Mouse (Mus musculus) forebrain, embryonic 11.5 days (tissue): ENCODE results near the gene Lgr5. TPM values are rescaled to one million over a fixed set of nuclear protein-coding genes. Genes with fewer than 3 reads are reported as not detected.

ENCODE experiments used
- ATAC-seq: fragments of 200-750 bp; cut with Nextera tagmentation; replicated peaks from 2 replicates; pipeline ENCODE4 v1.8.0; 2017; ENCODE audit warnings: moderate TSS enrichment; ENCODE audit not compliant: low FRiP score
- DNase-seq: peaks from one replicate; pipeline ENCODE4 v3.0.0-alpha.2; 2017; ENCODE audit warnings: low spot score
- H3K27ac ChIP-seq: fragments of 300-500 bp; sonication (generic); 2 replicates; pipeline ENCODE4 v1.5.1; 2014; ENCODE audit warnings: low read depth, low read length
- H3K27me3 ChIP-seq: fragments of 300-500 bp; sonication (generic); 2 replicates; pipeline ENCODE4 v1.6.1; 2014; ENCODE audit warnings: mild to moderate bottlenecking, low read length, mixed read lengths; ENCODE audit not compliant: control insufficient read depth, insufficient read depth
- H3K36me3 ChIP-seq: fragments of 300-500 bp; sonication (generic); 2 replicates; pipeline ENCODE4 v1.6.1; 2014; ENCODE audit warnings: mild to moderate bottlenecking, low read length, moderate library complexity, mixed read lengths; ENCODE audit not compliant: control insufficient read depth, insufficient read depth
- H3K4me1 ChIP-seq: fragments of 300-500 bp; sonication (generic); replicated peaks from 2 replicates; pipeline ENCODE4 v1.6.1; 2014; ENCODE audit warnings: low read length, mixed read lengths; ENCODE audit not compliant: control insufficient read depth, insufficient read depth
- H3K4me2 ChIP-seq: fragments of 300-500 bp; sonication (generic); 2 replicates; pipeline ENCODE4 v1.6.1; 2014; ENCODE audit warnings: low read depth, mild to moderate bottlenecking, low read length, moderate library complexity, mixed read lengths; ENCODE audit not compliant: severe bottlenecking
- H3K4me3 ChIP-seq: fragments of 300-500 bp; sonication (generic); 2 replicates; pipeline ENCODE4 v1.5.1; 2014; ENCODE audit warnings: low read depth, low read length
- H3K9ac ChIP-seq: fragments of 300-500 bp; sonication (generic); 2 replicates; pipeline ENCODE4 v1.6.1; 2014; ENCODE audit warnings: low read length
- H3K9me3 ChIP-seq: fragments of 300-500 bp; sonication (generic); 2 replicates; pipeline ENCODE4 v1.6.1; 2016; ENCODE audit warnings: low read length, mixed read lengths; ENCODE audit not compliant: control insufficient read depth
- WGBS: fragments of 180-500 bp; shearing (Covaris S2); extraction: QIAGEN DNeasy Blood & Tissue Kit; methylation state at CpG from one replicate; pipeline ENCODE4 v1.1.7; 2014; 5-methylcytosine and 5-hydroxymethylcytosine counted together
- polyA plus RNA-seq: library from polyadenylated mRNA; unstranded; fragments of >200 nt; fragmentation: Nextera tagmentation; extraction: Ambion mirVana; gene quantifications from 2 replicates; pipeline ENCODE4 v1.2.1, GENCODE M21; 2014

The Lgr5 gene
- polyA plus RNA-seq, 1 experiment from 2014 or later, result 0.94 TPM

- no peak overlapping the region for H3K4me2 ChIP-seq
- H3K9me3 ChIP-seq, result no peaks in the 10 kb centered on the region
- H3K4me1 ChIP-seq, result no peaks in the 10 kb centered on the region
- WGBS, result 90% methylated on average over 6 of the region's 6 CpGs
- no peak overlapping the region for H3K4me3 ChIP-seq
- H3K27ac ChIP-seq, result no peak overlapping the region
- H3K27me3 ChIP-seq, result peaks cover 22% of the 10 kb centered on the region
- no peak for DNase-seq
- no peak overlapping the region for H3K9ac ChIP-seq
- no peak for ATAC-seq
- no peaks in the 10 kb centered on the region for H3K36me3 ChIP-seq
Observed at GRCm38 (mm10) chr10:115593651-115594050, 6.1 kb upstream of the Lgr5 start.

- Histone ChIP-seq H3K4me3 (no peak overlapping the region), H3K27me3 (peaks cover 26% of the 10 kb centered on the region), H3K27ac (no peak overlapping the region), H3K9me3 (no peaks in the 10 kb centered on the region), H3K4me2 (no peak overlapping the region), H3K9ac (no peak overlapping the region), H3K36me3 (no peaks in the 10 kb centered on the region), H3K4me1 (no peaks in the 10 kb centered on the region; the same call in 1 of the 2 replicates)
- ATAC-seq (no peak), DNase-seq (no peak)
- WGBS, result 72% methylated on average over 11 of the region's 11 CpGs
Observed at GRCm38 (mm10) chr10:115593221-115593620, 5.6 kb upstream of the Lgr5 start.

- Histone ChIP-seq H3K9me3 (no peaks in the 10 kb centered on the region), H3K4me1 (peaks cover 11% of the 10 kb centered on the region), H3K4me2 (peak overlapping the region; percentile 78), H3K27ac (no peak overlapping the region), H3K9ac (peak overlapping the region; percentile 3; the same call in 1 of the 2 replicates), H3K36me3 (no peaks in the 10 kb centered on the region), H3K4me3 (peak overlapping the region; percentile 45), H3K27me3 (peaks cover 59% of the 10 kb centered on the region)
- WGBS, result under 1% methylated on average over 7 of the region's 7 CpGs
- DNase-seq (no peak), ATAC-seq (no peak)
Observed at GRCm38 (mm10) chr10:115587979-115588378, 399 bp upstream of the Lgr5 start.

- Histone ChIP-seq H3K4me3 (peak overlapping the region; percentile 45), H3K4me2 (peak overlapping the region; percentile 78), H3K36me3 (no peaks in the 10 kb centered on the region), H3K27ac (no peak overlapping the region), H3K9me3 (no peaks in the 10 kb centered on the region), H3K27me3 (peaks cover 66% of the 10 kb centered on the region), H3K9ac (peak overlapping the region; percentile 3), H3K4me1 (peaks cover 11% of the 10 kb centered on the region)
- WGBS, result under 1% methylated on average over 41 of the region's 41 CpGs
- DNase-seq (peak; percentile 73), ATAC-seq (peak; percentile 75)
Observed at GRCm38 (mm10) chr10:115586246-115587231, 1.0 kb downstream of the Lgr5 start.

GRCm38 (mm10) chr10:115585491-115586245, 1.9 kb downstream of the Lgr5 start:
- Histone ChIP-seq H3K27me3 (peaks cover 72% of the 10 kb centered on the region), H3K4me2 (peak overlapping the region; percentile 78; the same call in 1 of the 2 replicates), H3K4me1 (peaks cover 11% of the 10 kb centered on the region), H3K4me3 (peak overlapping the region; percentile 45; the same call in 1 of the 2 replicates), H3K9me3 (no peaks in the 10 kb centered on the region), H3K36me3 (no peaks in the 10 kb centered on the region), H3K27ac (no peak overlapping the region), H3K9ac (no peak overlapping the region)
- no peak for ATAC-seq
- WGBS, result 2% methylated on average over 21 of the region's 21 CpGs
- DNase-seq, result no peak

GRCm38 (mm10) chr10:115584656-115585055, 2.9 kb downstream of the Lgr5 start:
- ATAC-seq, result no peak
- H3K9ac ChIP-seq, result no peak overlapping the region
- H3K27ac ChIP-seq, result no peak overlapping the region
- peaks cover 72% of the 10 kb centered on the region for H3K27me3 ChIP-seq
- H3K4me3 ChIP-seq, result no peak overlapping the region
- peaks cover 12% of the 10 kb centered on the region for H3K4me1 ChIP-seq
- no peak overlapping the region for H3K4me2 ChIP-seq
- H3K36me3 ChIP-seq, result no peaks in the 10 kb centered on the region
- no peaks in the 10 kb centered on the region for H3K9me3 ChIP-seq
- 18% methylated on average over 12 of the region's 14 CpGs for WGBS
- DNase-seq, result no peak

- no peak overlapping the region for H3K4me3 ChIP-seq
- no peaks in the 10 kb centered on the region for H3K9me3 ChIP-seq
- H3K9ac ChIP-seq, result no peak overlapping the region
- H3K4me2 ChIP-seq, result no peak overlapping the region
- no peak for ATAC-seq
- H3K36me3 ChIP-seq, result no peaks in the 10 kb centered on the region
- peaks cover 13% of the 10 kb centered on the region for H3K4me1 ChIP-seq
- H3K27me3 ChIP-seq, result peaks cover 57% of the 10 kb centered on the region
- H3K27ac ChIP-seq, result no peak overlapping the region
- 90% methylated on average over 3 of the region's 3 CpGs for WGBS
- no peak for DNase-seq
Observed at GRCm38 (mm10) chr10:115583071-115583470, 4.5 kb downstream of the Lgr5 start.

GRCm38 (mm10) chr10:115581971-115582370, 5.6 kb downstream of the Lgr5 start:
- Histone ChIP-seq H3K4me1 (peaks cover 9% of the 10 kb centered on the region), H3K36me3 (no peaks in the 10 kb centered on the region), H3K4me3 (no peak overlapping the region), H3K4me2 (no peak overlapping the region), H3K27me3 (peaks cover 52% of the 10 kb centered on the region), H3K9ac (no peak overlapping the region), H3K27ac (no peak overlapping the region), H3K9me3 (no peaks in the 10 kb centered on the region)
- DNase-seq, result no peak
- WGBS, result 83% methylated on average over 9 of the region's 9 CpGs
- ATAC-seq, result no peak
